Mouse (Mus musculus) midbrain, embryonic 14.5 days (tissue): ENCODE measurements around the gene Ntrk2. TPM values are rescaled to one million over a fixed set of nuclear protein-coding genes. Genes with fewer than 3 reads are reported as not detected.

Source experiments
- ATAC-seq: fragments of 200-750 bp; cut with Nextera tagmentation; 2 replicates; pipeline ENCODE4 v1.8.0; 2017; ENCODE audit warnings: moderate number of reproducible peaks, moderate library complexity; ENCODE audit not compliant: low FRiP score, low TSS enrichment
- DNase-seq: peaks from one replicate; pipeline ENCODE4 v3.0.0-alpha.2; 2015
- H3K27ac ChIP-seq: fragments of 300-500 bp; sonication (generic); replicated peaks from 2 replicates; pipeline ENCODE4 v1.5.1; 2014; ENCODE audit warnings: mild to moderate bottlenecking, low read depth, low read length, moderate library complexity
- H3K27me3 ChIP-seq: fragments of 300-500 bp; sonication (generic); 2 replicates; pipeline ENCODE4 v1.6.1; 2014; ENCODE audit warnings: low read length, control low read depth, mixed read lengths; ENCODE audit not compliant: control insufficient read depth, insufficient read depth
- H3K36me3 ChIP-seq: fragments of 300-500 bp; sonication (generic); 2 replicates; pipeline ENCODE4 v1.6.1; 2014; ENCODE audit warnings: low read length, control low read depth; ENCODE audit not compliant: control insufficient read depth, insufficient read depth
- H3K4me1 ChIP-seq: fragments of 300-500 bp; sonication (generic); 2 replicates; pipeline ENCODE4 v1.6.1; 2014; ENCODE audit warnings: mild to moderate bottlenecking, antibody characterized with exemption, low read length, control low read depth; ENCODE audit not compliant: control insufficient read depth, insufficient read depth
- H3K4me2 ChIP-seq: fragments of 300-500 bp; sonication (generic); 2 replicates; pipeline ENCODE4 v1.6.1; 2014; ENCODE audit warnings: mild to moderate bottlenecking, low read length, moderate library complexity
- H3K4me3 ChIP-seq: fragments of 300-500 bp; sonication (generic); replicated peaks from 2 replicates; pipeline ENCODE4 v1.5.1; 2014; ENCODE audit warnings: low read depth, low read length
- H3K9ac ChIP-seq: fragments of 300-500 bp; sonication (generic); replicated peaks from 2 replicates; pipeline ENCODE4 v1.6.1; 2014; ENCODE audit warnings: mild to moderate bottlenecking, low read length, moderate library complexity
- H3K9me3 ChIP-seq: fragments of 300-500 bp; sonication (generic); 2 replicates; pipeline ENCODE4 v1.6.1; 2016; ENCODE audit warnings: low read length, control low read depth, mixed read lengths; ENCODE audit not compliant: control insufficient read depth
- WGBS: fragments of 180-500 bp; shearing (Covaris S2); extraction: QIAGEN DNeasy Blood & Tissue Kit; methylation state at CpG from one replicate; pipeline ENCODE4 v1.1.7; 2014; 5-methylcytosine and 5-hydroxymethylcytosine counted together
- polyA plus RNA-seq: library from polyadenylated mRNA; unstranded; fragments of >200 nt; fragmentation: Nextera tagmentation; extraction: Ambion mirVana; gene quantifications from 2 replicates; pipeline ENCODE4 v1.2.1, GENCODE M21; 2014

Ntrk2 gene
- polyA plus RNA-seq, 1 experiment from 2014 or later, result 96.7 TPM

DNA sequence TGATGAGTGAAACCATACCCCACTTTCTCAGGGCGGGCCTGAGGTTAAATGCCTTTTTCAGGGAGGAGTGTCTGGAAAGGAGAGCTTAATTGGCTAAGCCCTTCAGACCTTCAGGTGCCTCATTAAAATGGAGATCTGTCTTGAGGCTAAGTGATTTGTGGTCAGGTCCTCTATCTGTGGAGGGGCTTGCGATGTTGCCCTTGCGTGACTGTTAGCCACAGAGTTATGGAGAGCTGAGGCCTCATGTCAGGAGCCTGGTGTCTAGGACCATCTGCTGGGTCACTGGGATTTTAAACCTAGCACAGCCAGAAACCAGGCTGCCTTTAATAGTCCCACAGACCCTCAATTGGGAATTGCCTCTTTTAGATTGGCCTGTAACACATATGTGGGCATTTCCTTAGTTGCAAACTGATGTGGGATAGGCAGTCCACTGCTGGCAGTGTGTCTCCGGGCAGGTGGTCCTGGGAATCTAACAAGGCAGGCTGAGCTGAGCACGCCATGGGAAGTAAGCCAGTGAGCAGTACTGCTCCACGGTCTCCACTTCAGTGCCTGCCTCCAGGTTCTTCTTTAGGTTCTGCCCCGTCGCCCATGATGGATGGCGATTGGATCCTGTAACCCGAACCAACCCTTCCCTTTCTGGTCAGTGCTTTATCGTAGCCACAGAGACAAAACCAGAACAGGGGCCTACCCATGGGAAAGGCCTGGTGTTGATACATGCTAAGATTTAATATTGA is 152.0 kb downstream of the Ntrk2 start:
- H3K36me3 ChIP-seq, result no peaks in the 10 kb centered on the region
- H3K4me2 ChIP-seq, result no peak overlapping the region
- no peaks in the 10 kb centered on the region for H3K27me3 ChIP-seq
- no peak overlapping the region for H3K9ac ChIP-seq
- H3K4me1 ChIP-seq, result peaks cover 2% of the 10 kb centered on the region
- no peak for ATAC-seq
- 71% methylated on average over 11 of the region's 11 CpGs for WGBS
- no peak overlapping the region for H3K27ac ChIP-seq
- H3K9me3 ChIP-seq, result no peaks in the 10 kb centered on the region
- DNase-seq, result no peak
- H3K4me3 ChIP-seq, result no peak overlapping the region

DNA sequence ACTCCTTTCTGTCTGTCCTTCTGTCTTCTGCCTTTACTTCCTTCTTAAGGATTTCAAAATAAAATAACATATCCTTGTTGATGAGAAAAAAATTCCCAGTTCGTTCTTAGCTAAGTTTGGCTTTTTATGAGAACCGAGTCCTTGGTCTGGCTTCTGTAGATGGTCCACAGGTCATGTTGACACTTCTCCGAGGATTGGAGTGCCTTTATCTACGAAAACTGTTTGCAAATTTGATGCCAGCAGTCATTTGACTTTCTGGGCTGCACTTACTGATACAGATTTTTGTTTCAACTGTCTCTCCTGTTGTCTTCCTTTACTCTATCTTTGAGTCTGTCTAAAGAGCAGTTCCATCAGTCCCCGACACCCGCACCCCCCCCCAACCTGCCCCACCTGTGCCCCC is 154.0 kb downstream of the Ntrk2 start:
- Histone ChIP-seq H3K27me3 (no peaks in the 10 kb centered on the region), H3K4me3 (no peak overlapping the region), H3K27ac (no peak overlapping the region), H3K9ac (no peak overlapping the region), H3K4me2 (no peak overlapping the region), H3K9me3 (no peaks in the 10 kb centered on the region), H3K4me1 (peaks cover 13% of the 10 kb centered on the region), H3K36me3 (no peaks in the 10 kb centered on the region)
- ATAC-seq, result no peak
- WGBS, result 92% methylated on average over 6 of the region's 6 CpGs
- no peak for DNase-seq

DNA sequence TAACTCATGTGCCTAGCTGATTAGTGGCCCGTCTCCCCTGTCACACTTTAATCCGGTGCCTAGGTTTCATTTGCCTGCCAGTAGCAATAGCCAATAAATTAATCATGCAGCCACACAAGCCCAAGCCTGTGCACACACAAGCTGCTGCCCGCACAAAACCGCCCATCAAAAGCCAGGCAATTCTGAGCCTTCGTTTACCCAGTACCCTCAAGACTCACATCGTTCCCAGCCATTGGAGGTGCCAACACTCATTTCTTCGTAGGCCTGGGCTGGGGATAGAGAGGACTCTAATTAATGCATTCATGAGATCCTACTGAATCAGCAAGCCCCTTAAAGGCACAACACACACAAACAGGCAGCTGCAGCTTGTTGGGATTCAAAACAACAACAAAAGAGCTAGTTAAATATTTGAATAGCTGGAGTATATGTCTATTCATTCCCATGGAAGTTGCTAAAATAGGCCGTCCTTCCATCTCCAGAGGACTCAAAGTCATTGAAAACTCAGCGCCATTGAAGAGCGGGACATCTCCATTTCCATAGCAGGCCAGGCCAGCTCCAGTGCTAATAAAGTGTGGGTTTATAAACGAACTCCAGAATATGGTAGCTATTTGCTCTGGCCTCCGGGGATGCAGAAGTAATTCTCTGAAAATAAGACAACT is 158.5 kb downstream of the Ntrk2 start:
- H3K9ac ChIP-seq, result no peak overlapping the region
- H3K4me1 ChIP-seq, result peaks cover 14% of the 10 kb centered on the region
- no peaks in the 10 kb centered on the region for H3K9me3 ChIP-seq
- no peaks in the 10 kb centered on the region for H3K36me3 ChIP-seq
- no peaks in the 10 kb centered on the region for H3K27me3 ChIP-seq
- peak; percentile 79; the same call in 1 of the 2 replicates for ATAC-seq
- 0 out of 2 replicates have a peak overlapping the region, but pooled peaks have one; percentile 2 for H3K4me2 ChIP-seq
- peak; percentile 80 for DNase-seq
- WGBS, result 29% methylated on average over 12 of the region's 12 CpGs
- H3K4me3 ChIP-seq, result no peak overlapping the region
- peak overlapping the region; percentile 75 for H3K27ac ChIP-seq

DNA sequence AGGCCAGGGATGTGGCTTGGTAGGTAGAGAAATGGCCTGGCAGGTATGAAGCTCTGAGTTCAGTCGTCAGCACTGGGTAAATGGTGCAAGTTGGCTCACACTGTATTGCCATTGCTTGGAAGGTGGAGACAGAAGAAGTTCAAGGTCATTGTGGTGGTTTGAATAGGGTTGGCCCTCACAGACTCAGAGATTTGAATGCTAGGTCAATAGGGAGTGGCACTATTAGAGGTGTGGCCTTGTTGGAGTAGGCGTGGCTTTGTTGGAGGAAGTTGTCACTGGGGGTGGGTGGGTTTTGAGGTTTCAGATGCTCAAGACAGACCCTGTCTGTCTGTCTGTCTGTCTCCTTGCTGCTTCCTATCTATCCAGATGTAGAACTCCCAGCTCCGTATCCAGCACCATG is 159.5 kb downstream of the Ntrk2 start:
- Histone ChIP-seq H3K4me3 (no peak overlapping the region), H3K36me3 (no peaks in the 10 kb centered on the region), H3K27me3 (no peaks in the 10 kb centered on the region), H3K4me2 (no peak overlapping the region), H3K27ac (no peak overlapping the region; the same call in 1 of the 2 replicates), H3K9me3 (no peaks in the 10 kb centered on the region), H3K9ac (no peak overlapping the region), H3K4me1 (peaks cover 14% of the 10 kb centered on the region)
- 94% methylated on average over 3 of the region's 3 CpGs for whole genome bisulfite sequencing
- DNase-seq (no peak), ATAC-seq (no peak)

DNA sequence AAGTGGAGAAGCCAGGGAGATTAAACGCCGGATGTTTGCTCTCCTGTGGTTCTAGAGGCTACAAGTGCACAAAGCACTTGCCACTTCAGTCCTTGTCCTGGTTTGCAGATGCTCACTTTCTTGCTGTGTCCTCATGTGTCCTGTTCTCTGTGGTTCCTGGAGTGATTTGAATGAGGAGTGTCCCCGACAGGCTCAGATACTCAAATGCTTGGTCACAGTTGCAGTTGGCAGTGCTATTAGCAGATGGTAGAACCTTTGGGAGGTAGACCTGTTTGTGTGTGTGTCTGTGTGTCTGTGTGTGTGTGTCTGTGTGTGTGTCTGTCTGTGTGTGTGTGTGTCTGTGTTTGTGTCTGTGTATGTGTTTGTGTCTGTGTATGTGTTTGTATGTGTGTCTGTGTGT is 160.1 kb downstream of the Ntrk2 start:
- no peaks in the 10 kb centered on the region for H3K36me3 ChIP-seq
- no peaks in the 10 kb centered on the region for H3K27me3 ChIP-seq
- H3K9me3 ChIP-seq, result no peaks in the 10 kb centered on the region
- H3K4me1 ChIP-seq, result peaks cover 18% of the 10 kb centered on the region
- DNase-seq, result no peak
- H3K4me2 ChIP-seq, result no peak overlapping the region
- no peak overlapping the region for H3K27ac ChIP-seq
- H3K4me3 ChIP-seq, result no peak overlapping the region
- WGBS, result 75% methylated on average over 3 of the region's 3 CpGs
- no peak for ATAC-seq
- H3K9ac ChIP-seq, result no peak overlapping the region

DNA sequence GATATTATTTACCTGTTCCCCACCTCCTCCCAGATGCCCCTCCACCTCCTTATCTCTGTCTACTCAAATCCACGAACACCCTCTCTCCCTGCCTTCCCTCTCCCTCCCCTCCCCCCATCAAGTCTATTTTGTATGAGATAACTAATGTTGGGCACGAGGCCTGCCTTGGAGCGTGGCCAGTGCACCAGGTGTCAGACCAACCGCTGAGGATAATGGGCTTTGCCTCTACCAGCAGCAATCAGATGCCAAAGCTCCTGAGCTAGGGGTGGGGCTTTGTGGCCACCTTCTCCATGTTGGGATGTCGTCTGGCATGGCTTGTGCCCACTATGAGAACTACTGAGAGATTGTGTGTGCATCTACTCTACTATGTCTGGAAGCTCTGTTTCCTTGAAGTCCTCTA is 161.8 kb downstream of the Ntrk2 start:
- DNase-seq, result peak; percentile 39
- Histone ChIP-seq H3K36me3 (no peaks in the 10 kb centered on the region), H3K27ac (no peak overlapping the region), H3K4me2 (no peak overlapping the region), H3K9me3 (no peaks in the 10 kb centered on the region), H3K27me3 (no peaks in the 10 kb centered on the region), H3K4me1 (peaks cover 21% of the 10 kb centered on the region), H3K4me3 (no peak overlapping the region), H3K9ac (no peak overlapping the region)
- ATAC-seq, result no peak
- 60% methylated on average over 5 of the region's 5 CpGs for WGBS

DNA sequence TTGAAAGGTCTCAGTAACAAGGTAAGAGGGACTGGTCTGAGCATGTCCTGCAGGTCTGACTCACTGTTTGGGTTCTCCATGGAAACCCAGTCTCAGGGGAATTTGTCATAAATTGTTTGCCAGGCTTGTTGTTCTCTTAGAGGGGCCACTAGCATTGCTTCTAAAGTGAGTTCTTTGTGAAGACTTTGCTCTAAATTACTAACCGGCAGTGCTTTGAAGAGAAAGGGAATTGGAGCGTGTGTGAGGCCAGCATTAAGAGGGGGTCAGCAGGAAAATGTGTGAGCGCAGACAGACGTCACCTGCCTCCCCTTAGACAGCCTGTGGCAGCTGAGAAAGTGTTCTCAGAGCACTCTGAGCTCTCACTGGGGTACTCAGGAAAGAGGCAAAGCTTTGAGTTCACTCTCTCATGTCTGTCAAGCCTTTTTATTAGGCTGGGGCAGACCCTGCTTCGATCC is 165.1 kb downstream of the Ntrk2 start:
- Histone ChIP-seq H3K9me3 (no peaks in the 10 kb centered on the region), H3K4me2 (no peak overlapping the region), H3K4me1 (peaks cover 8% of the 10 kb centered on the region), H3K4me3 (no peak overlapping the region), H3K27ac (0 out of 2 replicates have a peak overlapping the region, but pooled peaks have one; percentile 13), H3K9ac (no peak overlapping the region), H3K27me3 (no peaks in the 10 kb centered on the region), H3K36me3 (no peaks in the 10 kb centered on the region)
- DNase-seq (peak; percentile 40), ATAC-seq (no peak)
- 27% methylated on average over 5 of the region's 5 CpGs for WGBS

DNA sequence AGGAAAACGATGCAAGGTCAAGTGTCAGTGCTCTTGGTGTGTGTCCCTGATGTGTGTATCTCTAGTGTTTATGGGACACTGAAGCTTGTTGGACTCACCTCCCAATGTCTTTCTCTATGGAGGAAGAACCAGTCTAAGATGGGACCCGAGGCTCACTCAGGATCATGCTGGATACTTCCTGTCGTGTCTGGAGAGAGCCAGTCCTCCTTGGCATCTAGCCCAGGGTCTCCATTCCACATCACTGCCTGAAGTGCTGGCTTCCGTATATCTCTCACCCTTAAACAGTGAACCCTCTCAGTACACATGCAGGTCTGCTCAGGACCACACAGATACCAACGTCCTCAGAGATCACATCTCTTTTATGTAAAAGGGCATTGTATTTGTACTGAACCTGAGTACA is 166.1 kb downstream of the Ntrk2 start:
- Histone ChIP-seq H3K36me3 (no peaks in the 10 kb centered on the region), H3K4me2 (no peak overlapping the region), H3K27ac (no peak overlapping the region), H3K9ac (no peak overlapping the region), H3K27me3 (no peaks in the 10 kb centered on the region), H3K4me3 (no peak overlapping the region), H3K4me1 (peaks cover 8% of the 10 kb centered on the region), H3K9me3 (no peaks in the 10 kb centered on the region)
- ATAC-seq (no peak), DNase-seq (no peak)
- WGBS, result 65% methylated on average over 5 of the region's 5 CpGs

DNA sequence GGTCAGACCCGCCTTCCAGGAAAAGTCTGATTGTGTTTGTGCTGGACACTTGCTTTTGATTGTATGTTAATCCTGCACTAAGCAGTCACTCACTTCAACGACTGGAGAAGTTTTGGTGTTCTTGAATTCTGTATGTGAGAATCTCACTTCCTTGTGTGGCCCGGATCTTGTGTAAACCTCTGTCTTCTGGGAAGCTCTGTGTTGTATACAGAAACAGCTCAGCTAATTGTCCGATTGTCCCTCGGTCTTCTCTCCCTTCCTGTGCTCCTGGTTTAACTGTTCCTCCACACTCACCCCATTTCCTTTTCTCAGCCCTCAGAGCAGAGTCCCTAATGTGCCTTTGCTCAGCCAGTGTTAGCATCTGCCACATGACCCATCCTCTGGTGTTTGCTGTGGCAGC is 190.1 kb downstream of the Ntrk2 start:
- Histone ChIP-seq H3K9me3 (no peaks in the 10 kb centered on the region), H3K4me2 (no peak overlapping the region), H3K27ac (no peak overlapping the region), H3K4me3 (no peak overlapping the region), H3K27me3 (no peaks in the 10 kb centered on the region), H3K9ac (no peak overlapping the region), H3K36me3 (no peaks in the 10 kb centered on the region), H3K4me1 (no peaks in the 10 kb centered on the region)
- no peak for DNase-seq
- ATAC-seq, result no peak
- 78% methylated on average over 5 of the region's 5 CpGs for WGBS
